Mouse (Mus musculus) liver, adult 2 months (tissue): Measurements from ENCODE around the gene Usf1.

Experiments
- CTCF ChIP-seq: fragments of 200-500 bp; IDR thresholded peaks from 2 replicates; pipeline ENCODE4 v1.5.1; 2011; ENCODE audit warnings: low read depth, low read length, control low read depth
- POLR2A ChIP-seq: fragments of 200-500 bp; IDR thresholded peaks from 2 replicates; pipeline ENCODE4 v1.6.1; 2011; ENCODE audit warnings: low read length, control low read depth; ENCODE audit not compliant: insufficient read depth; ENCODE audit errors: extremely low read depth

- TF ChIP-seq CTCF (no peak), POLR2A (no peak)
These were observed 32.8 kb upstream of the Usf1 start for GRCm38 (mm10) chr1:171378298-171378697.
